ENCODE assay signal across 8 mouse cellular contexts in genomic region chr15:83594513-83595363, GRCm38 (mm10). TPM values are rescaled to one million over a fixed set of nuclear protein-coding genes. Genes with fewer than 3 reads are reported as not detected.
A peak's percentile ranks its signal among the peaks of the same experiment; 100 is the strongest.
DNase-seq lines count a peak whose midpoint lies in the region; ATAC-seq and TF ChIP-seq lines count a peak whose summit lies in the region.

Gene Ttll12, minus strand, starts transcription at chr15:83595157.

- peak; percentile 90 for ATAC-seq in cerebellum, adult (ENCODE audit: insufficient number of reproducible peaks, low FRiP score, low TSS enrichment)
- ATAC-seq in forebrain, embryonic 13.5 days, result peak; percentile 96
- peak; percentile 83 for ATAC-seq in liver, postnatal 0 days
- peak; percentile 95 for ATAC-seq in neural tube, embryonic 14.5 days (ENCODE audit: low read depth)

- no peaks in the 10 kb centered on the region for H3K9me3 ChIP-seq in ES-Bruce4 (replicated peaks; ENCODE audit: control insufficient read depth, insufficient read depth, low read length, poor library complexity, severe bottlenecking)
- H3K9me3 ChIP-seq in forebrain, embryonic 13.5 days (replicated peaks), result no peaks in the 10 kb centered on the region
- no peaks in the 10 kb centered on the region for H3K9me3 ChIP-seq in liver, postnatal 0 days (ENCODE audit: low read length)
- no peaks in the 10 kb centered on the region for H3K9me3 ChIP-seq in neural tube, embryonic 14.5 days (ENCODE audit: control insufficient read depth, low read length)

- no peaks in the 10 kb centered on the region for H3K27me3 ChIP-seq in ES-Bruce4 (ENCODE audit: control insufficient read depth, insufficient read depth, low read length, poor library complexity, severe bottlenecking)
- H3K27me3 ChIP-seq in forebrain, embryonic 13.5 days, result no peaks in the 10 kb centered on the region
- H3K27me3 ChIP-seq in liver, postnatal 0 days (ENCODE audit: insufficient read depth, low read length), result no peaks in the 10 kb centered on the region
- H3K27me3 ChIP-seq in neural tube, embryonic 14.5 days (ENCODE audit: control insufficient read depth, insufficient read depth, low read length), result no peaks in the 10 kb centered on the region

- peak within 1 kb of the TSS; percentile 84 for H3K4me2 ChIP-seq in forebrain, embryonic 13.5 days
- peak within 1 kb of the TSS; percentile 77 for H3K4me2 ChIP-seq in liver, postnatal 0 days (ENCODE audit: low read depth, low read length)
- H3K4me2 ChIP-seq in neural tube, embryonic 14.5 days (ENCODE audit: low read depth, low read length), result peak within 1 kb of the TSS; percentile 85

- under 1% methylated on average over 62 of the region's 68 CpGs for WGBS in forebrain, embryonic 13.5 days
- WGBS in large intestine, adult 2 months, result under 1% methylated on average over 68 of the region's 68 CpGs
- under 1% methylated on average over 68 of the region's 68 CpGs for WGBS in liver, postnatal 0 days (ENCODE audit: insufficient replicate concordance)
- under 1% methylated on average over 68 of the region's 68 CpGs for WGBS in neural tube, embryonic 14.5 days

- 0 out of 2 replicates have a peak, but pooled peaks have one; percentile 2 for TF ChIP-seq EP300 in ES-Bruce4 (IDR thresholded peaks at IDR 0.05; ENCODE audit: insufficient read depth, low read depth, low read length)
- no peak for TF ChIP-seq EP300 in liver, postnatal 0 days (IDR thresholded peaks at IDR 0.05; ENCODE audit: low read depth)

- no peaks in the 10 kb centered on the region for H3K4me1 ChIP-seq in ES-Bruce4 (ENCODE audit: control insufficient read depth, insufficient read depth, low read length)
- peaks cover 24% of the 10 kb centered on the region for H3K4me1 ChIP-seq in forebrain, embryonic 13.5 days
- peaks cover 22% of the 10 kb centered on the region for H3K4me1 ChIP-seq in liver, postnatal 0 days (ENCODE audit: insufficient read depth)
- peaks cover 12% of the 10 kb centered on the region; the same call in 1 of the 2 replicates for H3K4me1 ChIP-seq in neural tube, embryonic 14.5 days (ENCODE audit: control insufficient read depth, insufficient read depth, low read length)

- H3K36me3 ChIP-seq in ES-Bruce4 (ENCODE audit: control insufficient read depth, insufficient read depth, low read length, poor library complexity, severe bottlenecking), result no peaks in the 10 kb centered on the region
- peaks cover 15% of the 10 kb centered on the region for H3K36me3 ChIP-seq in forebrain, embryonic 13.5 days (ENCODE audit: poor library complexity, severe bottlenecking)
- no peaks in the 10 kb centered on the region for H3K36me3 ChIP-seq in liver, postnatal 0 days (replicated peaks; ENCODE audit: insufficient read depth, low read length)
- H3K36me3 ChIP-seq in neural tube, embryonic 14.5 days (ENCODE audit: control insufficient read depth, insufficient read depth, low read length), result no peaks in the 10 kb centered on the region

- peak within 1 kb of the TSS; percentile 95 for H3K4me3 ChIP-seq in ES-Bruce4 (ENCODE audit: low read depth, low read length)
- H3K4me3 ChIP-seq in forebrain, embryonic 13.5 days, result peak within 1 kb of the TSS; percentile 81
- H3K4me3 ChIP-seq in liver, postnatal 0 days (ENCODE audit: low read depth, low read length), result peak within 1 kb of the TSS; percentile 65
- H3K4me3 ChIP-seq in neural tube, embryonic 14.5 days (ENCODE audit: low read depth, low read length), result peak within 1 kb of the TSS; percentile 71

- peak; percentile 95 to 96 for DNase-seq in heart, postnatal 10 days
- peak; percentile 91 for DNase-seq in large intestine, adult 2 months (ENCODE audit: low read depth, low spot score)
- DNase-seq in liver, postnatal 0 days, result peak; percentile 96
- peak; percentile 93 for DNase-seq in testis, postnatal 14 days (ENCODE audit: low spot score)

- H3K9ac ChIP-seq in ES-Bruce4 (ENCODE audit: low read depth, poor library complexity, severe bottlenecking), result peak within 1 kb of the TSS; percentile 72
- H3K9ac ChIP-seq in forebrain, embryonic 13.5 days, result peak within 1 kb of the TSS; percentile 84
- peak within 1 kb of the TSS; percentile 78 for H3K9ac ChIP-seq in liver, postnatal 0 days (replicated peaks)
- H3K9ac ChIP-seq in neural tube, embryonic 14.5 days (replicated peaks; ENCODE audit: low read depth, low read length), result peak within 1 kb of the TSS; percentile 66

- TF ChIP-seq CTCF in ES-Bruce4 (IDR thresholded peaks at IDR 0.05; ENCODE audit: low read depth, low read length), result no peak
- TF ChIP-seq CTCF in liver, postnatal 0 days (IDR thresholded peaks at IDR 0.05; ENCODE audit: low read depth), result peak; percentile 22; the same call in 1 of the 2 replicates

- no peak within 1 kb of the TSS for H3K27ac ChIP-seq in ES-Bruce4 (ENCODE audit: insufficient read depth, low read length)
- peak within 1 kb of the TSS; percentile 51 for H3K27ac ChIP-seq in forebrain, embryonic 13.5 days
- peak within 1 kb of the TSS; percentile 99 for H3K27ac ChIP-seq in liver, postnatal 0 days (ENCODE audit: low read depth)
- H3K27ac ChIP-seq in neural tube, embryonic 14.5 days (ENCODE audit: low read depth, low read length), result peak within 1 kb of the TSS; percentile 60

- intact Hi-C loops in heart, postnatal 10 days (cut with DNase I), result loop anchor here (5.0 kb wide), 1 partner anchor 212 kb away; no protein-coding TSS in a partner anchor

- peak; percentile 63 for TF ChIP-seq POLR2A in ES-Bruce4 (IDR thresholded peaks at IDR 0.05; ENCODE audit: insufficient read depth, low read length)

RNA-seq across cellular contexts. Expression of gene Ttll12, which starts in this region (rescaled TPM):
- 33.7 and 35.0 TPM in 2 replicates for polyA plus RNA-seq in ES-Bruce4 (2011; ENCODE audit: insufficient read depth, insufficient read length, low read depth, missing spikeins)
- 40.7 and 46.2 TPM in 2 replicates for polyA plus RNA-seq in forebrain, embryonic 13.5 days (2015; fragmentation: Nextera tagmentation; extraction: Ambion mirVana)
- total RNA-seq in heart, postnatal 10 days (2021), result 1 to 10 TPM; 6.4 to 9.0 TPM
- 19.8 and 22.2 TPM in 2 replicates for polyA plus RNA-seq in large intestine, adult 2 months (2012; rRNA removed)
- polyA plus RNA-seq in liver, postnatal 0 days (2015; fragmentation: Nextera tagmentation; extraction: Ambion mirVana), result 10.9 and 12.9 TPM in 2 replicates
- 39.8 and 42.6 TPM in 2 replicates for polyA plus RNA-seq in neural tube, embryonic 14.5 days (2014; fragmentation: Nextera tagmentation; extraction: Ambion mirVana)
